Mouse (Mus musculus) left cerebral cortex, postnatal 14 days (tissue): ENCODE results near the gene Sco1. TPM values are rescaled to one million over a fixed set of nuclear protein-coding genes. Genes with fewer than 3 reads are reported as not detected.
"Not testable (repeated sequence)": the region's sequence is repeated elsewhere in the genome, so short reads cannot be mapped to it uniquely, and the experiment has no call there.

Source experiments
- DNase-seq, 2 experiments: peaks; one replicate each; pipeline ENCODE4 v3.0.0; 2021 to 2022; ENCODE audit warnings: low spot score in 2 of 2, mixed read lengths in 1 of 2
- intact Hi-C: fragments of 180-260 bp; cut with DNase I; formaldehyde crosslinking; loops from one replicate; pipeline ENCODE4 v1.15.1; 2025
- long read RNA-seq, 2 experiments: library from polyadenylated mRNA; stranded (forward); transcript quantifications; one replicate each; pipeline ENCODE4 v2.0.0; 2021
- total RNA-seq, 2 experiments: library from RNA; stranded (reverse); gene quantifications; 2 replicates each; pipeline ENCODE4 v1.2.3; 2021

The Sco1 gene
- 1 to 10 TPM; 8.3 to 8.8 TPM for total RNA-seq
- long read RNA-seq, experiment 1, partial matches to known transcripts: 1 of 9 reads
- long read RNA-seq, experiment 1, other reads (novel, unspliced or antisense): 4 of 9 reads
- long read RNA-seq, experiment 2, partial matches to known transcripts: 0 of 2 reads
- long read RNA-seq, experiment 2, other reads (novel, unspliced or antisense): 1 of 2 reads

DNA sequence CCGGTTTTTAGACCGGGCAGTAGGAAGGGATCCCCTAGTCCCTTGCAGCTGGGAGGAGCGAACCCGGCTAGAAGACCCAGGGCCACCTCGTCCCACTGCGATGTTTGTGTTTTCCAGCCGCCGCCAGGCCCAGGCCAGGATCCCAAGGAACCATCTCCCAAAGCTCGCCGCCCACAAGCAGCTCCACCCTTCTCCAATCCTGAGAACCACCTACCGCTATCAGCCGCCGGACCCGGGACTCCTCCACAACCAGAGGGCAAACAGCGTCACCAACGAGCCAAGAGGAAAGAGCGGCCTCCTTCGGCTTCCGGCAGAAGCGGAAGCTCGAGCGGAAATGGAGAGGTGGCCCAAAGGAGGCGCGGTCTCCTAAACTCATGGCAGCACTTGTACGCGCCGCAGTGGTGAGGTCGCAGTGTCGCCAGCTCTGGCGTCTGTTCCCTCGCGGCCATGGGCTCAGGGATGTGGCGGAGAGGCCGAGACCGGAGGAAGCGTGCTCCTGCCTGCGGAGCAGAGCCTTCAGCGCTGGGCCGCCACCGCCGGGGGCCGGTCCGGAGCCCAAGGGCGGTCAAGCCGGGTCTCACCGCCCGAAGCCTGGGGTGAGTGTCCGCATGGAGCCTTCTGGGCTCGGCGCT lies at the start of gene Sco1, which contains the start of gene Adprm:
TSS of gene Sco1 (plus strand) at position 350 of the 632 bp plus-strand sequence.
TSS of gene Adprm (minus strand) at position 274 of the 632 bp plus-strand sequence.
- DNase-seq: peak; percentile 82 to 87
- intact Hi-C loops: no loop called here

DNA sequence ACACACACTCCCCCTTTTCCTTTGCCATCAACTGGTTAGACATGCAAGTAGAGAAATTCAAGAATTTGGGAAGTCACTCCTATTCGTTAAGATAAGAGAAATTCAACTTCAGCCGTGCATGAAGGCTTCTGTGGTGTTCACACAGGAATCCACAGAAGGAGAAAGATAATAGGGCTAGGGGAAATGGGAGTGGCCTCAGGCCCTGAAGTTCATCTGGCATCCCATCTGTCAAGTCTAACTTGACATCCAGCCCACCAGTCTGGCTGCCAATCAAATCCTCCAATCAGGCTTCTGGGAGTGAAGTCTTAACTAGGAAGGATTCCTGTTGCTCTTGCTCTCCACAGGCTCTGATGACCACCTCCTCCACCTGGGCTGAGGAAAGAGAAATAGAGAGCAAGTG lies 49.6 kb upstream of the Sco1 start:
- DNase-seq: no peak
- intact Hi-C loops: no loop called here

GRCm38 (mm10) chr11:67007961-67008360 lies 44.5 kb upstream of the Sco1 start:
- no peak for DNase-seq
- intact Hi-C loops: no loop called here

- intact Hi-C loops: no loop called here
- DNase-seq: no peak
These were observed 43.9 kb upstream of the Sco1 start for GRCm38 (mm10) chr11:67008528-67008927.

- intact Hi-C loops: no loop called here
- DNase-seq: peak in 1 of 2 experiments; percentile 40
These were observed 42.0 kb upstream of the Sco1 start for GRCm38 (mm10) chr11:67010430-67010829.

DNA sequence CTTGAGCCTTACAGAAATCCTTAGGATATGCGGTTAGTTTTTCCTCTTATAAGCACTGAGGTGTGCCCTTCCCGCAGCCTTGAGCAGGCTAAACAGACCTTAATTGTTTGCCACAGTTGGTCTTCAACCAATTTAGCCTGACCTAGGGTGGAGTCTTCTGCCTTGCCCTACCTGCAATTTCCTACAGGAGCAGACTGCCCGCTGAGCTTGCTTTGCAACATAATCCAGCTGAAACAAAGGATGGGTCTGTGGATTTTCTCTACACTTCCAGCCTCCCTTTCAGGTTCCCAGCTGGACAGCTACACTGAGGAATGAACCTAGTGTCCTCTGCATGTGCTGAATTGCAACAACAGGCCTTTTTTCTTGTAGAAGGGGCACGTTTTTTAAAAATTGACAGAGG lies 40.8 kb upstream of the Sco1 start:
- intact Hi-C loops: no loop called here
- DNase-seq: no peak

GRCm38 (mm10) chr11:67017801-67018591 lies 34.5 kb upstream of the Sco1 start:
- no peak for DNase-seq
- intact Hi-C loops: no loop called here

DNA sequence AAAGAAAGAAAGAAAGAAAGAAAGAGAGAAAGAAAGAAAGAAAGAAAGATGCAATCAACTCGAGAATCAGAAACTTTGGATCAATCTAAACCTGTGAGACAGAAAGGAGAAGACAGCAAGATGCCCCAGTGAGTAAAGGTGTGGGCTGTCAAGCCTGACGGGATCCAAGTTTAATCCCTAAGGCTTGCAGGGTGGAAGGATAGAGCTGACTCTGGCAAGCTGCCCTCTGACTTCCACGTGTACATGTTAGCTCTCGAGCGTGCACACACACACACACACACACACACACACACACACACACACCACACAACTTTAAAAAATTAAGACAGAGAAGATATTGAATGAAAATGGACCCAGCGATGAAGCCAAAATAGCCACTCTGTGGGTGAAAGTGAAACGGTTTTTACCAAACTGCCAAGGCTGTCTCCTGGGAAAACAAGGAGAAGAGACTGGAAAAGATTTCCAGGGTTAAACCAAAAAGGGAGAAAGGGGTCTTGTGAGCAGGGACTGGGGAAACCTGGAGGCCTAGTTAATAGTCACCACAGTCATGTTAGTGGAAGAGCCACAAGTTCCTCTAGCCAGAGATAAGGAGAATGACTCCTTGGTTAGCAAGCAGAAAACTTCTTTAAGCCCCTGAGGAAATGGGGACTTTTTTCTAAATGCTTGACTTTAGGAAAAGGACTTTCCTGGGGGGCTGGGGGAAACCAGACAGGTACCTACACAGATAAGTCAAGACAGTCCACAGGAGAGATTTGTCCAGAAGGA lies 32.6 kb upstream of the Sco1 start:
- intact Hi-C loops: no loop called here
- no peak for DNase-seq

DNA sequence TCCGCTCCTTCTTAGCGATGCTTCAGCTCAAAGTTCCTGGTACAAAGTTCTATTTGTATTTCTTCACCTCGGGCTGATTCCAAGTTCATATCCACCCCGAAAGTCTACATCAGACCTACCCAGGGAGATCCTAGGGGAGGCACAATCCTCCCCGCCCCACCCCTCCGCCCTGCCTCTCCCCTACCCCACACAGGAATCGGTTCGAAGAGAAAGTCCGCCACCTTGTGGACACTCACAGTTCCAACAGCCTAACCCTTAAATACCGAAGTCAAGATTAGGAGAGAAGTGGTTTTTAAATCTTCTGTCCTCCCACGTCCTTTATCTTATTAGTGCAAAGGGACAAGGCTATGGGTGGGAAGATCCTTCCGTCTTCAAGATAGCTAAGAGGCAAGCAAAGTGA lies 31.5 kb upstream of the Sco1 start:
- intact Hi-C loops: loop anchor here (1.0 kb wide), 1 partner anchor 116 kb away; no protein-coding TSS in a partner anchor
- DNase-seq: peak; percentile 50 to 59

DNA sequence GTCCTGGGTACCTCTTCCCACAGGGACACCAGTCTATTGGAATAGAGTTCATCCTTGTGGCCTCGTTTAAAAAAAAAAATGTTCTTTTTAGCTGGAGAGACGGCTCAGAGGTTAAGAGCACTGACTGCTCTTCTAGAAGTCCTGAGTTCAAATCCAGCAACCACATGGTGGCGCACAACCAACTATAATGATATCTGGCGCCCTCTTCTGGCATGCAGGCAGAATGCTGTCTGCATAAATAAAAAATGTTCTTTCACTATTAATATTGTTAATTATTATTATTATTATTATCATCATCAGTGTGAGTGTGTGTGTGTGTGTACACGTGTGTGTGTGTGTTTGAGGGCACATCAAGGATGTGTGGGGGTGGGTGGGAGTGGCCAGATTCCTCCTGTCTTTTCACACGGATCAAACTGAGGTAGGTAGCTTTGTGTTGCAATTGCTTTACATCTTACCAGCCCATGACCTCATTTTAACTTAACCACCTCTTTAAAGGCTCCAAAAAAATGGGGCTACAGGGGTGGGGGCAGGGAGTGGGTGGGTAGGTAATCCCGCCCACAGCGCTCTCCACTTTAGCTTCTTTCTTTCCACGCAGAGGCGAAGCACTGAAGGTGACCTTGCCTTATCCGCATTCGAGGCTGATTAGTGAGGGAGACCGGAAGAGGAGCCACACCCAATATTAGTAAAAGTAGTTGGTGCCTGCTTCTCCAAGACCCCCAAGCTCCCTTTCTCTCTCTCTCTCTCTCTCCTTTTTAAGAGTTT lies 29.9 kb upstream of the Sco1 start:
- intact Hi-C loops: no loop called here
- DNase-seq: no peak

DNA sequence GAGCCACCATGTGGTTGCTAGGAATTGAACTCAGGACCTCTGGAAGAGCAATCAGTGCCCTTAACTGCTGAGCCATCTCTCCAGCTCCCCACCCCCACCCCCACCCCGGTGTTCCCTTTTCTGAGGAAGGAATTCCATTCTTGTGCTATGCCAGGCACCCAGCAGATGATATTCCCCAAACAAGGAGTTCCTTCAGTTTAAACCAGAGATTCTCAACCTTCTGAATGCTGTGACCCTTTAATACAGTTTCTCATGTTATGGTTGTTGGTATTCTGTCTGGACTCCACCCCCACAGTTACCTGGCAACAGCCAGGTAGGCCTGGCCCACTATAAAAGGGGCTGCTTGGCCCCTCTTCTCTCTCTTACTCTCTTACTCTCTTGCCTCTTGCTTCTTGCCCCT lies 29.3 kb upstream of the Sco1 start:
- DNase-seq, intact Hi-C loops: not testable (repeated sequence)

DNA sequence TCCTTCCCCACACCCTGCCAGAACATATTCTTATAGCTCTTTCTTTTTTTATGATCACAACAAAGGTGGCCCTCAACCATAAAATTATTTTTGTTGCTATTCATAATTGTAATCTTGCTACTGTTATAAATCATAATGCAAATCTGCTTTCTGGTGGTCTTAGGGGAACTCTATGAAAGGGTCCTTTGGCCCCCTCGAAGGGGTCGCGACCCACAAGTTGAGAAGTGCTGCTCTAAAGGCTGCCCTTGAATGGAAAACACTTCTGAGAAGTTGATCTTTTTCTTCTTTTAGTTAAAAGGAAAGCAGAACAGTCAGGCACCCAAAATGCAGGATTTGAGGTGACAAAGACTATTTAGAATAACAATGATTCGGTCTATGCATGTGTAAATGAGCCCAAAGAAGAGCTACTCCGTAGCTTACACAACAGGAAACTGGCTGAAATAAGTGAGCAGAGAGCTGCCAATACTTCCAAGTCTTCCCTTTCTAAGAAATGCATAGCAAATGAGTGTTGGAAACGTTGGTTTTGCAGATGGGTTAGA lies 28.6 kb upstream of the Sco1 start:
- no peak for DNase-seq
- intact Hi-C loops: loop anchor here (1.0 to 2.0 kb wide), 2 partner anchors 61 to 77 kb away; no protein-coding TSS in a partner anchor

GRCm38 (mm10) chr11:67024867-67025477 lies 27.5 kb upstream of the Sco1 start, which contains the start of gene Tmem220:
Tmem220 (plus strand) TSS chr11:67025154.
- intact Hi-C loops: loop anchor here (1.0 to 2.0 kb wide), 2 partner anchors 60 to 76 kb away; no protein-coding TSS in a partner anchor
- DNase-seq: peak; percentile 83 to 85

GRCm38 (mm10) chr11:67030904-67031602 lies 21.4 kb upstream of the Sco1 start:
- intact Hi-C loops: no loop called here

DNA sequence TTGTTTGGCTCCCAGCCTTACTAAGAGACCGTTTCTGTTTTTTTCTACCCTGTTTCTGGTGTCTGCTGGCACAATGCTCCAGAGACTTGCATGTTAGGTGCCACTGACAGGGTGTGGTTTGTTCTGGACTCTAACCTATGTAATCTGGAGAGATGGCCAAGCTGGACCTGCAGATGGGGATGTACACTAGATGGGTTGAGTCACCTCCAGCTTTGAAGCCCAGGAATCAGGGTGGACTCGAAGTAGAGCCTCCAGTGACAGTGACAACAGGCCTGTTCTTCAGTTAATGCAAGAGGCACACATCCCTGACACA lies 20.9 kb upstream of the Sco1 start:
- intact Hi-C loops: no loop called here
- no peak for DNase-seq

More at GRCm38 (mm10) chr11:67030904-67031602, 21.4 kb upstream of the Sco1 start:
- DNase-seq: no peak

DNA sequence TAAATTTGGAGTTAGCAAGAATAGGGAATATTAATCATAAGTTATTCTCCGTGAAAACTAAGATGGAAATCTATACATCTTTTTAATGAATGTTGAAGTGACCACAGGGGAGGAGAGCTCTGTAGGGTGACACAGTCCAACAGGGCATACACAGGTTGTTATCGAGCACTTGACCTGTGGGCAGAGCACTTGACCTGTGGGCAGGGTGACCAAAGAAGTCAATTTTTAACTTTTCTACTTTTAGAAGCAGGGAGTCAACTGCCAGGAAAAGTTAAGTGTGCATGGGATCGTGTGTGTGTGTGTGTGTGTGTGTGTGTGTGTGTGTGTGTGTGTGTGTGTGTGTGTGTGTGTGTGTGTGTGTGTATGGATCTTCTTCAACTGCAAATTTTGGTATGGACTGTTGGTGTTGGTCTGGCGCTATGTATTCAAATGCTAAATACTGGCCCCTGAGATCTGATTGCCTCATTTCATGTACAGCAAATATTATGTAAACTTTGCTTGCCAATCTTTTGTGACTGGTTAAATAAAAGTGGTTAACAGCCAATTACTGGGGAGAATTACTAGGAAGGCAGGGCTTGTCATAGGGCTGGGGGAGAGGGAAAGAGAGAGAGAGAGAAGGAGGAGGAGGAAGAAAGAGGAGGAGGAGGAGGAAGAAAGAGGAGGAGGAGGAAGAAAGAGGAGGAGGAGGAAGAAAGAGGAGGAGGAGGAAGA lies 17.5 kb upstream of the Sco1 start:
- intact Hi-C loops: no loop called here
- no peak for DNase-seq

GRCm38 (mm10) chr11:67036229-67036628 lies 16.2 kb upstream of the Sco1 start:
- intact Hi-C loops: no loop called here
- DNase-seq: no peak
